Mouse (Mus musculus): ENCODE measurements around the gene Syn2.
A peak's percentile ranks its signal among the peaks of the same experiment; 100 is the strongest.

The Syn2 gene

DNA sequence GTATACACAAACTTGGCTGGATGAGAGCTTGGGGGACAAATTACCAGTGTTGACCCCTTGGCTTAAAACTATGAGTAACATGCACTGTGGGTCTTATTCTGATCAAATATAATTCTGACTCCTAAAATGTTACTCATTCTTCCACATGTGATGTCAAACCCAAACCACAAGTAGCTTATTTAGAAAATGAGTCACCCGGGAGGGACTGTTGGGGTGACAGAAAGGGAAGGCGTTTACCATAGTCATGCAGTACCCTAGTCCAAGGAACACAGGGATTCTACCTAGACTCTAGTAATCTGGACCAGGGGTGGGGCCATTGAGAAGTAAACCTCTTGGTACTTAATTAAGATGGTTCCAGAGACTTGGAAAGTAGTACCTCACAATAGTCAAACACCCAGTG is 149.5 kb downstream of the Syn2 start:
- ATAC-seq (ENCODE audit: insufficient number of reproducible peaks, low FRiP score, low TSS enrichment), result no peak

DNA sequence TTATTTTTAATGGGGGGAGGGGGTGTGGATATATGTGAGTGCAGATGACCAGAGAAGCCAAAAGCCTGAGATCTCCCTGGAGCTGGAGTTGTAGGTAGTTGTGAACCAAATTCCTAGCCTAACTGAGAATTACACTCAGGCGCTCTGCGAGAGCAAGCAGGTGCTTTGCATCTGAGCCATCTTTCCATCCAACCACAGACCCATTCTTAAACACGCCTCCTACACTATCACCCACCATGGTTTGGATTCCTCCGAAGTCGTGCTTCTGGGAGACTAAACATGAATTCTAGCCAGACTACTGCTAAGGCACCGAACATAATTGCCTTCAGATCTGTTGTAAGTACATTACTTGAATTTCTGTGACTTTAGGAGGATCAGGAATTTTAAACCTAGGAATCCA is 151.7 kb downstream of the Syn2 start:
- no peak for ATAC-seq (ENCODE audit: insufficient number of reproducible peaks, low FRiP score, low TSS enrichment)

DNA sequence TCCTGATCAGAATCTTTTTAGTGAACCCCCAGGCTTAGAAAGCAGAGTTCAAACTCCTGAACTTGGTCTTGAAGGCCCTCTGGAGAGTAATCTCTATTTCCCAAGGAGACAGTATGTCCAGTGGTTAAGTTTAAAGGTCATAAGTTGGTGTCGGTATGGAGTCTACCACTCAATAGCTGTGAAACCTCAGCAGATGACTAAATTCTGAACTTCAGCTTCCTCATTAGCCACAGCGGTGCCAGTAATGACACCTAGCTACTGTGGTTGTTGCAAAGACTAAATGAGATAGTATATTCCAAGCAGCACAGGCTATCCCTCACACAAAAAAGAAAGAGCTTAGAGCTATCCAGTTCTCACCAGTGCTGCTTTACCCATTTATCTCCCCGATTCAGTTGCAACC is 153.5 kb downstream of the Syn2 start:
- ATAC-seq (ENCODE audit: insufficient number of reproducible peaks, low FRiP score, low TSS enrichment), result no peak

DNA sequence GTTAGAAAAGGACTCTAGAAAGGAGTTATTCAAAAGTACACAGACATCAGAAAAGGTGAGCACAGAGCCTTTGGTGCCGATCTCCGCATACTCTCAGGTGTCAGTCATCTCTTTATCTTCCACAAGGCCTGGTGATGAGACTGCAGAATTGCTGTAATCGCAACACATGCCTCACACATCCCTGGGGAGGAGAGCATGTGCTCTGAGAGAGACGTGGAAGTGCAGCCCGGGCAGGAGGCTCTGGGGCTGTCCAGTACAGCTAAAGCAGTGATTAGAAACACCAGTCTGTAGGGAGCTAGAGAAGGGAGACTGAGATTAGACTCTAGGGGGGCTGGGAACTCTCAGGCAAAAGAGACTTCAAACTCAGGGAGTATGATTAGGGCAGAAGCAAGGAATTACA is 155.9 kb downstream of the Syn2 start:
- ATAC-seq (ENCODE audit: insufficient number of reproducible peaks, low FRiP score, low TSS enrichment), result no peak

DNA sequence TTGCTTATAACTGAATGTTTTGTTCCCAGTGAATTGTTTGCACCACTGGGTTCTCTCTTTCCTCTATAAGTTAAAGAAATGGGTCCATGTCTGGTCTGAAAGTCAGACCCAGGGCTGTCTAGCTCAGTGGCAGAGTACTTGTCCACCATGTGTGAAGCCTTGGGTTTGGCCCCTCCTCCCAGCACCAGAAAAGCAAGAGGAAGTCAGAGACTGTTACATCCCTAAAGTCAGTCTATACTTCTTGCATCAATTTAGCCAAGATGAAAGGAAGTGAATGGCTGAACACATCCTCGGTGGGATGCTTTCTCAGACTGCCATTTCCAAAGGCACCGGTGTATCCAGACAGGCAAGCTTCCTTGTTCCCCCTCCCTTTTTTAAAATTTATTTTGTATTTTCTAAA is 156.4 kb downstream of the Syn2 start:
- no peak for ATAC-seq (ENCODE audit: insufficient number of reproducible peaks, low FRiP score, low TSS enrichment)

DNA sequence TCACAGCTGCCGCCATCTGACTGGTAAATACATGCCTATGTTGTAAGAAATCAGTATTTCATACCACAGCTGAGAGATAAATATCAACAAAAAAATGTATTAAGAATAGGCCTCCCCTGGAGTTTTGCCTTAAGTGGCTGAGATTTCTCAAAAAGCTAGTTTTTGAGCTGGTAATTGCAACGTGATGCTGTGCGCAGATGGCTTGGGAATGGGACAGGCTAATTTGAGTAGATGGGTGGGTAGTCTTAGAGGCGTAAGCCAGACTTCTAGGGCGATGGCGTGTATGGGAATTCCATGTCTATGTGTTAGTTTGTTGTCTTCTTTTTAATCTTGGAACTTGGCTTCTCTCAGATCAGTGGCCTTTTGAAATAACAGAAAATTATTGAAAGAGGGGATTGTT is 157.1 kb downstream of the Syn2 start:
- ATAC-seq (ENCODE audit: insufficient number of reproducible peaks, low FRiP score, low TSS enrichment), result no peak

DNA sequence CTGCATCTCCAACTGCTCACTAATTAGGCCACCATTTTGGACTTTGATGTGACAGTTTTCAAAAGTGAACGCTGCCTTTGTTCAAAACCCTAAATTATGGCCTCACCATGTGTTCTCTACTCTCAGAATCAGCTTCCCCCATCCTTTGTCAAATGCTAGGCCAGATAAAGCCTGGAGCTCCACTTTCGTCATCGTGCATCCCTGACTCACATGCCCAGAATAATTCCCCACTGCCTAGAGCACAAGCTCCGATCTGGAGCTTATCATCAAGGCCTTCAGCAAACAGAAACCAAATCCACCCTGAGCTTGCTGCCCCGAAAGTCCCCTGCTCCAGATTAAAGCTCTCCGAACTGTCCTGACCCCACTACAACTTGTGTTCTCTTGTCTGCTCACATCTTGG is 157.9 kb downstream of the Syn2 start:
- ATAC-seq (ENCODE audit: insufficient number of reproducible peaks, low FRiP score, low TSS enrichment), result no peak

DNA sequence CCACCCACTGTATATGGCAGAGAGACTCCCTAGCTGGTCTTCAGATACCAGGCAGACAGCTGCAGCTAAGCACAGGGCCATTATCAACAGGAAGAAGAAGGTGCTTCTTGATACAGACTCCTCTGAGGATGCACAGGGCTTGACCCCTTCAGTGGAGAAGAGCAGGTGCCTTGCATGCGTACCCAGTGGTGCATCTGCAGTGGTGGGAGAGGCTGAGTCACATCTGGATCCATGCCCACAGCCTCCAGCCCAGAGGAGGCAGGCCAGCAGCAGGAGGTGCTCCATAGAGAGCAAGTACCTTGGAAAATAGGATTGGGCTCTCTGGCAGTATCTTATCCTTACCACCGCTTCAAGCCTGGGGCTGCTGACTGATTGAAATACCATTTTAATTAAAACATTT is 159.2 kb downstream of the Syn2 start:
- ATAC-seq (ENCODE audit: insufficient number of reproducible peaks, low FRiP score, low TSS enrichment), result no peak

DNA sequence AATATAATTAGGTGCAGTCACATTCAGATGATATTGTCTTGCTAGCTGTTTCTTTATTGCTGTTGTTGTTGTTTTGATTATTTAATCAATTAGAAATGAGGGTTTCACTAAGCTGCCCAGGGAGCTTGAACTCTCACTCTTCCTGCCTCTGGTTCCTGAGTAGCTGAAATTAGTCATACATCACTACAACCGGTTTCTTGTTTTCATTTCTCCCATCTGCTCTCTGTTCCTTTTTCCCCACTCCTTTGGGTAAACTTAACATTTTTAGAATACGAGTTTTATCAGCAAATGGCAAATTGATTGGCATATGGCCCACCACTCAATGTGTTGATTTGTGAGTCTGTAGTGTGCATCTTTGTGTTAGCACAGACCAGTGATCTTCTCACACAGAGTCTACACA is 172.4 kb downstream of the Syn2 start:
- no peak for ATAC-seq (ENCODE audit: insufficient number of reproducible peaks, low FRiP score, low TSS enrichment)

DNA sequence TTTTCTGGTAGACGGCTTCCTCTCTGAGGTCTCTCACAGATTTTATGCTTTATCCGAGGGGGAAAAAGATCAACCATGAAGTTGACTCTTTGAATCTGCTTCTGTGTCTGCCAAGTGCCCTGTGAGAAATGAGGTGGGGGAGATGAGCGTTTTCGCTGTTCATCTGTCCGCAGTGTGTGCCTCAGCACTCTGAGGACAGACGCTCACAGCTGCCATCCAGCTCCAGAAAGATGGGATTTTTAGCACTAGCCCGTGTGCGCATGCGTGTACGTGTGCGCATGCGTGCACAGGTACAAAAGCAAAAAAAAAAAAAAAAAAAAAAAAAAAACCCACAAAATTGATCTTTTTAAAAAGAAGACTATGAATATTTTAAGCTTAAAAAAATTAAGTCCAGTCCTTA is 178.1 kb downstream of the Syn2 start:
- ATAC-seq (ENCODE audit: insufficient number of reproducible peaks, low FRiP score, low TSS enrichment), result peak; percentile 79

DNA sequence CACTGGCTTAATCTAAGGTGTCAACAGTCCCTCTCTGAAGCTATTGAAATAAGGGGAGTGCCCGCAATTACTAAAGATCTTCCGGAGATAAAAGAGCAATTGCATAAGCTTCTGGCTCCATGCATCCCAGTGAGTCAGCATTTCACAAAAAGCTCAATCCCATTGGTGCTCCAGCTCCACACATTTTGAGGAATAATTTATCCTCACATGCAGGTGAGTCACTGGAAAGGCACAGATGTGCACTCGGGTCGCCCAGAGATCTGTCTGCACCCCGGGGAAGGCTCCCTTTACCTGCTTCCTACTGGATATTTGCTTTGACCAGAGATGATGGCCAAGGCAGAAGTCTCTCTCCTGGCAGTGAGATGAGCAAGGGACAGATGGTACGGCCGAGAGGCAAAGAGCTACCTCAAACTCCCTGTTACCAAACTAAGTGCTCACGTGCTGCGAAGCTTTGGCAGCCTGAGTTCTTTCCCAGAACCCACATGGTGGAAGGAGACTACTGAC is 178.6 kb downstream of the Syn2 start:
- peak; percentile 89 for ATAC-seq (ENCODE audit: insufficient number of reproducible peaks, low FRiP score, low TSS enrichment)

DNA sequence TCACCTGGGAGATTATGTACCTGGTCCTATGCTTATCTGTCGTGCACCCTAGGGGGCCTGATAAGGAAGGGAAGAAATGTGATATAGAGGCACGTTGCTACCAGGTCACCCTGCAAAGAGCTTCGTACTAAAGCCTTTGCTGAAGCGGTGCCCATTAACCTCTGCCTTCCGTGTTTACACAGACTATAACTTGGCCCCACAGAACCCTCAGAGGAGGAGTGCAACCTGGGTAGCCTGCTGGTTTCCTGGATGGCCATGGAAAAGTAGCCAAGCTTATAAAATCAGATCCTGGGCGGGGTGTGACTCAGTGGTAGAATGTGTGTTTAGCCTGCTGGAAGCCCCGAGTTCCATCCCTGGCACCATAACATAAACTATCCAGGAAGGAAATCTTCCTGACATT is 179.2 kb downstream of the Syn2 start:
- no peak for ATAC-seq (ENCODE audit: insufficient number of reproducible peaks, low FRiP score, low TSS enrichment)

DNA sequence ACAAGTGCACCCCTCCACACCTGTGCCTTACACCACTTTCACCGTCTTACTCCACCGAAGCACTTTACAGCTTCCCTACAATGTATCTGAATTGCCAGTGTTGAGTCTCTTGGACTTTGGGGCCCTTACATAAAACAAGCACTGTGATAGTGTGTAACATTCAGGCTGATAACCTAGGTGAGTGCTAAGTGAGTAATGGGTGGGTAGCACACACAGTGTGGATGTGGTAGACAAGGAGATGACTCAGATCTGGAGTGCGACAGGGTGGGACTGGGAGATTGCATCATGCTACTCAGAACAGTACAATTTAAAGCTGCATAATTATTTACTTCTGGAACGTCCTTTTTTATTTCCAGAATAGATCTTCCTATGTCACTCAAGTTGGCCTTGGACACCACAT is 181.1 kb downstream of the Syn2 start:
- ATAC-seq (ENCODE audit: insufficient number of reproducible peaks, low FRiP score, low TSS enrichment), result no peak

DNA sequence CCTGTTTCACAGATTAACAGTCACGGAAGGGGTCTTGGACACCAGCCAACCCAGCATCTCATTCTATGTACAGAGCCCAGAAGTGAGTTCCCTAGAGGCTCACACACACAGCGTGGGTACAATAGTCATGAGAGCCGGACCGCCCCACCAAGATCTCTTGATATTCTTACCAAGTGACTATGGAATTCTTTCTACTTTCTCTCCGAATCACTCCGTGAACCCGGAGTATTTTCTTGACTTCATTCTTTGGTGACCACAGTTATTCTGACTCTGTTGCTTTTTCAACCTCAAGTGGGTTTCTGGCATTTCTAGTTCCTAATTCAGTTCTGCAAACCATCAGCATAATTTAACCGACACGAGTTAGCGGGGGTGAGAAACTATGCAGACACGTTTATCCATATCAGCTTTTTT is 182.1 kb downstream of the Syn2 start:
- no peak for ATAC-seq (ENCODE audit: insufficient number of reproducible peaks, low FRiP score, low TSS enrichment)

DNA sequence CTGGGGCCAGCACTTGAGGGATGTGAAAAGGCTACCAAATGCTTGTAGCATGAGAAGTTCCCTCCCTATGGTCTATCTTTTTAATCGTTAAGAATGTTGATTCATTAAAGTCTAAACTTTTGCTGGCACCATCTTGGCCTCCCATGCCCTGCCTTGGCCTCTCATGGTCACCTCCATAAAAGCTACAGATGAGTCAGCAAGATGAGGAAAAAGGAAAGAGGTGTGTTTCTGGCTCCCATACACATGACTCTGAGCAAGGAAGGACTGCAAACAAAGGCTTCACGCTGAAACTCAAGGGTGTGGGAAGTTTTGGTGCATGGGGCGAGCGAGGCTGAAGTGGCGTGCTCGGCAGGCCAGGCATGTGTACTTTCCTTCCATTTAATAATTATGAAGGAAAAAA is 184.1 kb downstream of the Syn2 start:
- ATAC-seq (ENCODE audit: insufficient number of reproducible peaks, low FRiP score, low TSS enrichment), result no peak

DNA sequence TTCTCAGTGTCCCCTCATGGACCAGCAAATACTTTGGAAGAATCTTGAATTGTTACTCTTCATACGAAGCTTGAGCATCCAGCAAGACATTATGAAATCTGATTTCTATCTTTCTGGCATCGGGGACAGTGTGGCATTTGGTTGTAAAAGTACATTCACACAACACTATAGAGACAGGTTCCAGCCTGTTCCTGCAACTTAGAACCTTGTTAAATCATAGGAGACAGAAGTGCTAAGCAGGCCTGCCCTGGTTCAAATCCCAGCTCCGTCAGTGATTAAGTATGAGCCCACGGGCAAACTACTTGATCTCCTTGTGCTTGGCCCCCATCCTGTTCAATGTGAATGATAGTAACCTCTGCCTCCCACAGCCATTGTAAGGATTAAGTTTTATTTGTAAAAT is 185.0 kb downstream of the Syn2 start:
- no peak for ATAC-seq (ENCODE audit: insufficient number of reproducible peaks, low FRiP score, low TSS enrichment)

DNA sequence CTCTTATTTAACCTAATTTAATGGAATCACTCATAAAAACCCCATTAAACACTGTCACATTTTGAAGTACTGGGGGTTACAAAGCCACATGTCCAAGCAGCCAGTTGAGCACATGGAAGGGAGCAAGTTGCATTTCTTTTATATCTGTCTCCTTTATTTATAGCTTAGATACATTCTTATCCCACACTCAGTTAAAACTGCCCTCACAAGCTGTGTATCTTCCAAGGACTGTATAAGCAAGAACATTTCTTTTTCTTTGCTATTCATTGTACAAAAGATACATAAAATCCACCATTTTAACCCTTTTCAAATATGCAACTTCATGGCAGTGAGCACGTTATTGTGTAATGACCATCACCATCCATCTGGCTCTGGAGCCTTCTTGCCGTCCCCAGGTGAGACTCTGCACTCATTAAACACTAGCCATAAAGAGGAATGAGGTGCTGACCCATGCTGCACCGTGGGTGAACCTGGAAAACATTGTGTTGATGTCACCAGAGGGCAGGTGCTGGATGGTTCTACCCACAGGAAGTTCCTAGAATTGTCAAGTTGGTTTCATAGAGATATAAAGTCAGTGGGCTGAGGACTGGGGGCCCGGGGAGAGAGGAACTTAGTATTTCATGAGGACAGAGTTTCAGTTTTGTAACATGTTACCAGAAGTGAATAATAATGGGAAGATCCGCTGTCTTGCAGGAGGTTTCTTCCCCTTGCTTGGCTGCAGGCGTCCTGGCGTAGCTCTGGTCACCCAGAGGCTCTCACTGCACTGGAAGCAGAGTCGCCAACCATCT is 186.4 kb downstream of the Syn2 start:
- no peak for ATAC-seq (ENCODE audit: insufficient number of reproducible peaks, low FRiP score, low TSS enrichment)

DNA sequence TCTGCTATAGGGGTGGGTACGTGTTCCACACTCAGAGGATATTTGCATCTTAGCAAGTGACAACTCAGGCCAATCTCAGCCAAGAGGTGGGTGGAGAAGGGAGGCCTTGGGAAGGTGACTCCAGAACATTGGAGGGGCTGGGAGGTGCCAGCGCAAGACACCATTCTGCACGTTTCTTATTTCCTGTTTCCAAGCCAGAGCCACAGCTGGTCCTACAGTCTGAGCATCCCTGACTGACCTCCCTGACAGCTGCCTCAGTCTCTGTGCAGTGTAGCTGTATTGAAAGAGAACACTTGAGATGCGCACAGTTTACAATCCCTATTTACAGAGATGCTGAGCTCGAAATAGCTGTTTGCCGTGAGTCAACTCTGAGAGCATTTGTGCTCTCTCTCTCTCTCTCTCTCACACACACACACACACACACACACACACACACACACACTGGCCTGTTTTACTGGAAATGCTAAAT is 187.2 kb downstream of the Syn2 start:
- no peak for ATAC-seq (ENCODE audit: insufficient number of reproducible peaks, low FRiP score, low TSS enrichment)

DNA sequence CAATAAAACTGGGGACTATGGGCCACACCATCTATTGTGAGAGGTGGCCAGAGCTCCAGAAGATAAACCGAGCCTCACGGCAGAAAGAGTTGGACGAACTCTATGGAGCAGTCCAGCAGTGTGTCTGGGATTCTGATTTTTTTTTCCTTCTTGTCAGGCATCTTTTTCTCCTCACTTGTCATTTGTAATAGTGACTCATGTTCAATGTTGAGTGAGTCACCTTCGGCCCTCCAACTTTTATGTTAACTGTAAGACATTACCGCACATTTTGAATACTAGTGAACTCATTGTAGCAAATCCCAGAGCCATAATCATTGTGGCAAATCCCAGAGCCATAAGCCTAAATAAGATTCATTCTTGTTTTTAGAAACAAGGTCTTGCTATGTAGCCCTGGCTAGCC is 188.3 kb downstream of the Syn2 start:
- ATAC-seq (ENCODE audit: insufficient number of reproducible peaks, low FRiP score, low TSS enrichment), result no peak

DNA sequence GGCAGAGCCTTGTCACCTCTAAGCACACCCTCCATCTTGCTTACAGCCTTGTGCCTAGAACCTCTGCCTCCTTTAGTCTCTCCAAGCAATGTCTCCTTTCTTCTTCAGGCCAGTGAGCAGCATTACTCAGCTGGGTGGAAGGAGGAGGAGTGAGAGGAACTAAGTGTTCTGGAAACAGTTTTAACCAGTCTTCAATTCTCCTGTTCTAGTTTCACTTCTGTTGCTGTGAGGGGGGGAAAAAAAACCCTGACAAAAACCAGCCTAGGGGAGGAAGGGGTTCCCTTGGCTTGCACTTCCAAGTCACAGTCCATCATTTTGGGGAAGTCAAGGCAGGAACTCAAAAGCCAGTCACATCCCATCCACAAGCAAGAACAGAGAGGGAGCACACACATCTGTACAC is 196.3 kb downstream of the Syn2 start:
- no peak for ATAC-seq (ENCODE audit: insufficient number of reproducible peaks, low FRiP score, low TSS enrichment)
